Mouse (Mus musculus) embryonic facial prominence, embryonic 13.5 days (tissue): Measurements from ENCODE around the gene Hoxc5. TPM values are rescaled to one million over a fixed set of nuclear protein-coding genes. Genes with fewer than 3 reads are reported as not detected.

ENCODE experiments used
- ATAC-seq: fragments of 200-750 bp; cut with Nextera tagmentation; 2 replicates; pipeline ENCODE4 v1.8.0; 2017; ENCODE audit warnings: low read depth; ENCODE audit not compliant: insufficient number of reproducible peaks, insufficient read depth, low FRiP score, low TSS enrichment
- H3K27ac ChIP-seq: fragments of 300-500 bp; sonication (generic); 2 replicates; pipeline ENCODE4 v1.5.1; 2015; ENCODE audit warnings: moderate library complexity, mild to moderate bottlenecking, inconsistent platforms
- H3K27me3 ChIP-seq: fragments of 300-500 bp; sonication (generic); 2 replicates; pipeline ENCODE4 v1.6.1; 2015; ENCODE audit warnings: mild to moderate bottlenecking, inconsistent platforms
- H3K36me3 ChIP-seq: fragments of 300-500 bp; sonication (generic); 2 replicates; pipeline ENCODE4 v1.6.1; 2015; ENCODE audit warnings: mild to moderate bottlenecking, inconsistent platforms
- H3K4me1 ChIP-seq: fragments of 300-500 bp; sonication (generic); 2 replicates; pipeline ENCODE4 v1.6.1; 2015; ENCODE audit warnings: inconsistent platforms
- H3K4me2 ChIP-seq: fragments of 300-500 bp; sonication (generic); 2 replicates; pipeline ENCODE4 v1.6.1; 2015; ENCODE audit warnings: moderate library complexity, mild to moderate bottlenecking, inconsistent platforms
- H3K4me3 ChIP-seq: fragments of 300-500 bp; sonication (generic); 2 replicates; pipeline ENCODE4 v1.5.1; 2015; ENCODE audit warnings: mild to moderate bottlenecking, inconsistent platforms
- H3K9ac ChIP-seq: fragments of 300-500 bp; sonication (generic); 2 replicates; pipeline ENCODE4 v1.6.1; 2015; ENCODE audit warnings: mild to moderate bottlenecking, inconsistent platforms
- H3K9me3 ChIP-seq: fragments of 300-500 bp; sonication (generic); 2 replicates; pipeline ENCODE4 v1.6.1; 2016; ENCODE audit warnings: inconsistent platforms
- WGBS: fragments of 180-500 bp; shearing (Covaris S2); methylation state at CpG from one replicate; pipeline ENCODE4 v1.1.7; 2015; ENCODE audit warnings: mixed read lengths; 5-methylcytosine and 5-hydroxymethylcytosine counted together
- polyA plus RNA-seq: library from polyadenylated mRNA; unstranded; fragments of >200 nt; fragmentation: Nextera tagmentation; extraction: Ambion mirVana; gene quantifications from 2 replicates; pipeline ENCODE4 v1.2.1, GENCODE M21; 2015

Gene Hoxc5
- polyA plus RNA-seq, 1 experiment from 2014 or later: 1.8 TPM

DNA sequence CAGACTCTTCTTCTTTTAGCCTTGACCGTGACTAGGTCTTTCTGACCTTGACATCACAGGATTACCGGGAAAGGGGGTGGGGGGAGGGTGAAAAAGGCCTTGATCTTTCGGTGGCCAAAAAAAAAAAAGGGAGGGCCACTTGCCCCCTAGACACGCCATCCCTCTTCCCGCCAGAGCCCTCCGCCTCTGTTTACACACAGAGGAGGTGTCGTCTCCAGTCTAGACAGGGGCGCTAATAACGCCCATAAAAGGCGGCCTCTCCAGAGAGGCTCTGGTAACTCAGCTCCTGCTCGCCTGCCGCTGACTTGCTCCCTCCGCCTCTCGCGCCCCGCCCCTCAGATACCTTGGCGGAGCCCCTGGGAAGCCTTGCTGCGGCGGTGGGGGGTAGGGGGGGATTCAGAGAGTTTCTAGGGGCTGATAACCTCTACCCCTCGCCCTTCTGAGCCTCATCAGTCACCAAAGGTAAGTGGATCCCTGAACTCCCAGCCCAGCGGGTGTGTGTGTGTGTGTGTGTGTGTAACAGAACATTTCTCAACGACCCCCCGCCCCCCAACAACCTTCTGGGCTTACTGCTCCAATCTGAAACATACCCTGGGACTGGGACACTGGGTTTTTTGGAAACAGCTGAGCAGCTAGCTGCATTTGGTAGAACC lies 35.4 kb upstream of the Hoxc5 start:
- WGBS: 1% methylated on average over 23 of the region's 23 CpGs
- H3K36me3 ChIP-seq: no peaks in the 10 kb centered on the region
- H3K27ac ChIP-seq: no peak overlapping the region
- H3K9ac ChIP-seq: no peak overlapping the region
- no peak overlapping the region for H3K4me2 ChIP-seq
- no peak for ATAC-seq
- H3K27me3 ChIP-seq: peaks cover 100% of the 10 kb centered on the region
- H3K4me3 ChIP-seq: no peak overlapping the region
- no peaks in the 10 kb centered on the region for H3K9me3 ChIP-seq
- peaks cover 3% of the 10 kb centered on the region; the same call in 1 of the 2 replicates for H3K4me1 ChIP-seq

DNA sequence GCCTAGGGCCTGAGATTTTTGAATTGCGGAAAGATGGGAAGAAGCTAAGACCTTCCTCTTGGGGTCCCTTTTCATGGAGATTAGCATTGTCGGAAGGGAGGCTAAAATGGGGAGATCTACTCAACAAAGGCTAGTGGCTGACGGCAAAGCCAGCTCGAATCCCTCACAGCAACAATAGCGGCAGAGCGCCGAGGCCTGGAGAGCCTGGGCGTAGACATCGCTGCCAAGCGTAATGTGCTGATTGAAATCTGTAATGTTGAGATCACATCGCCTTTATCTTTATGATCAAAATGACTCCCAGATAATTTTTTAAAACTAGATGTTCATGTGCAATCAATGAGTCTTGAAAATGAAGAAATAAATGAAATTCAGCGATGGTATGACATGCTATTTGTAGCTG lies 32.8 kb upstream of the Hoxc5 start:
- H3K27me3 ChIP-seq: peaks cover 100% of the 10 kb centered on the region
- no peaks in the 10 kb centered on the region for H3K36me3 ChIP-seq
- no peak overlapping the region for H3K4me3 ChIP-seq
- no peak overlapping the region for H3K27ac ChIP-seq
- 2% methylated on average over 12 of the region's 12 CpGs for WGBS
- H3K4me1 ChIP-seq: peaks cover 3% of the 10 kb centered on the region; the same call in 1 of the 2 replicates
- ATAC-seq: no peak
- H3K9me3 ChIP-seq: no peaks in the 10 kb centered on the region
- no peak overlapping the region for H3K4me2 ChIP-seq
- no peak overlapping the region for H3K9ac ChIP-seq

DNA sequence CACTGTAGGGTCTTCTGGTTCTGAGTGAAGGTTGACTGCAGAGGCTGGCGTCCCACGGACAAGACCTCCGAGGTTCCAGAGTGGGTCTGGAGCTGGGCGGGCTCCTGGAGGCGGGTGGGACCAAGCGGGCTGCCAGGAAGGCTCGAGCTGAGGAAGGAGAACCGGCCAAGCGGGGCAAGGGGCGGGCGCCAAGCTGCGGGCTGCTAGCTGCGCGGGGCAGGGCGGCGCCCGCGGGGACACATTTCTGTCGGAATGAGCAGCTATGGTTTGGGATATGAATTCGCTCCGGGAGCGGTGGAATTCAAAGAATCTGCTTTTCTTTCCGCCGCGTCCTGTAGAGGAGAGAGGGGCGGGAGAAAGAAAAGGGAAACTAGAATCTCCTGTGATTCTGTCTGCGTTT lies 32.3 kb upstream of the Hoxc5 start:
- Histone ChIP-seq H3K36me3 (no peaks in the 10 kb centered on the region), H3K9me3 (no peaks in the 10 kb centered on the region), H3K4me3 (no peak overlapping the region), H3K27me3 (peaks cover 100% of the 10 kb centered on the region), H3K4me2 (peak overlapping the region; percentile 26; the same call in 1 of the 2 replicates), H3K27ac (no peak overlapping the region), H3K4me1 (peaks cover 3% of the 10 kb centered on the region; the same call in 1 of the 2 replicates), H3K9ac (no peak overlapping the region)
- under 1% methylated on average over 27 of the region's 27 CpGs for WGBS
- ATAC-seq: no peak

DNA sequence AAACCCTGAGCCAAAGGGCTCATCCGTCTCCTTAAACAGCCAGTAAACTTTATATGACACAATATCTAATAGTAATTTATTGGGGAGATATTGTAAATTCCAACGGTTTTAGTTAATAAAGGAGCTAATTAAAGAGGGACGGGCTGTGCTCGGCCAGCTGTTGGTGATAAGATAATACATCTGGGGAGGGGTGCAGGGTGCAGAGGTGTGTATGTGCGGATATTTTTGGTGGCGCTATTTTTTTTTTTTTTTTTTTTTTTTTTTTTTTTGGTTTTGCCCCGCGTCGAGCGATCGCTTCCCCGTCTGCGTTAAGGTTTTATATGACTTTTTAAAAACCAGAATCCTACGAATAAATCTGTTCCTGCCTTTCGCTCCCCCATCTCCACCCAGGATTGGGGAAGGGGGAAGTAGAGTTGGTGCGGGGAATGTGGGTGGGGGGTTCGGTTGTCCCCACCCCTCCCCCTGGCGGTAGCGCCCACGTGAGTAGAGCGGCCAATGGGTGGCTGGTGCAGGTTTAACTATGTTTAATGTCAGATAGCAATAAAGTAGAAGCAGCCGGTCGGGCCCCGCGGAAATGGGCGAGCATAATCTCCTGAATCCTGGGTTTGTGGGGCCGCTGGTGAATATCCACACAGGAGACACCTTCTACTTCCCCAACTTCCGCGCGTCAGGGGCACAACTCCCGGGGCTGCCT lies 30.8 kb upstream of the Hoxc5 start, which contains the start of gene Hoxc12:
TSS of gene Hoxc12 (plus strand) at position 479 of the 694 bp plus-strand sequence.
- no peak within 1 kb of the TSS for H3K4me2 ChIP-seq
- no peak within 1 kb of the TSS for H3K27ac ChIP-seq
- H3K9me3 ChIP-seq: no peaks in the 10 kb centered on the region
- under 1% methylated on average over 31 of the region's 31 CpGs for WGBS
- H3K4me3 ChIP-seq: 0 out of 2 replicates have a peak within 1 kb of the TSS, but pooled peaks have one; percentile 4
- no peak within 1 kb of the TSS for H3K9ac ChIP-seq
- peaks cover 3% of the 10 kb centered on the region; the same call in 1 of the 2 replicates for H3K4me1 ChIP-seq
- H3K27me3 ChIP-seq: peaks cover 100% of the 10 kb centered on the region
- H3K36me3 ChIP-seq: no peaks in the 10 kb centered on the region
- no peak for ATAC-seq

DNA sequence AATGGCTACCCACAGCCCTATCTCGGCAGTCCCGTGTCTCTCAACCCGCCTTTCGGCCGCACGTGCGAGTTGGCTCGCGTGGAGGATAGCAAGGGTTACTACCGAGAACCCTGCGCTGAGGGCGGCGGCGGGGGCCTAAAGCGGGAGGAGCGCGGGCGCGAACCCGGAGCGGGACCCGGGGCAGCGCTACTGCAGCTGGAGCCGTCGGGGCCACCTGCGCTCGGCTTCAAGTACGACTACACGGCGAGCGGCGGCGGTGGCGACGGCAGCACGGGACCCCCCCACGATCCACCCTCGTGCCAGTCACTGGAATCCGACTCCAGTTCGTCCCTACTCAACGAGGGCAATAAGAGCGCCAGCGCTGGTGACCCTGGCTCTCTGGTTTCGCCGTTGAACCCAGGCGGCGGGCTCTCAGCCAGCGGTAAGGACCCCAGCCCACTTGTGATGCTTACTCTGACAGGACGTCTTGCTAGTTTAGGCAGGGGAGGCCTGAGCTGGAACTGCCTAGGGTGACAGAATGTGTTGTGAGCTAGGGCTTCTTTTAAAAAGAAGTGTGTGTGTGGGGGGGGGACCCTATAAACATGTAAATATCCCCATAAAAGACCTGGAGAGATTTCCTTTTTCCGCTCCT lies 30.1 kb upstream of the Hoxc5 start:
- no peak overlapping the region for H3K4me2 ChIP-seq
- H3K27ac ChIP-seq: no peak overlapping the region
- 0 out of 2 replicates have a peak overlapping the region, but pooled peaks have one; percentile 4 for H3K4me3 ChIP-seq
- peaks cover 100% of the 10 kb centered on the region for H3K27me3 ChIP-seq
- WGBS: under 1% methylated on average over 50 of the region's 50 CpGs
- peaks cover 3% of the 10 kb centered on the region; the same call in 1 of the 2 replicates for H3K4me1 ChIP-seq
- no peak for ATAC-seq
- no peak overlapping the region for H3K9ac ChIP-seq
- H3K9me3 ChIP-seq: no peaks in the 10 kb centered on the region
- H3K36me3 ChIP-seq: no peaks in the 10 kb centered on the region

- WGBS: 2% methylated on average over 34 of the region's 34 CpGs
- Histone ChIP-seq H3K36me3 (no peaks in the 10 kb centered on the region), H3K27me3 (peaks cover 100% of the 10 kb centered on the region), H3K27ac (no peak overlapping the region), H3K4me2 (no peak overlapping the region), H3K9ac (no peak overlapping the region), H3K9me3 (no peaks in the 10 kb centered on the region), H3K4me3 (no peak overlapping the region), H3K4me1 (peaks cover 3% of the 10 kb centered on the region; the same call in 1 of the 2 replicates)
- ATAC-seq: no peak
Measured at GRCm38 (mm10) chr15:102939256-102940155, 27.7 kb upstream of the Hoxc5 start.

GRCm38 (mm10) chr15:102942739-102943467 lies 24.3 kb upstream of the Hoxc5 start:
- no peak overlapping the region for H3K4me2 ChIP-seq
- no peaks in the 10 kb centered on the region for H3K36me3 ChIP-seq
- H3K27ac ChIP-seq: no peak overlapping the region
- H3K27me3 ChIP-seq: peaks cover 100% of the 10 kb centered on the region
- no peak overlapping the region; the same call in 1 of the 2 replicates for H3K4me3 ChIP-seq
- no peaks in the 10 kb centered on the region for H3K4me1 ChIP-seq
- no peaks in the 10 kb centered on the region for H3K9me3 ChIP-seq
- WGBS: under 1% methylated on average over 50 of the region's 53 CpGs
- ATAC-seq: no peak
- no peak overlapping the region for H3K9ac ChIP-seq

GRCm38 (mm10) chr15:102943468-102943813 lies 23.8 kb upstream of the Hoxc5 start:
- peaks cover 100% of the 10 kb centered on the region for H3K27me3 ChIP-seq
- H3K36me3 ChIP-seq: no peaks in the 10 kb centered on the region
- no peak for ATAC-seq
- WGBS: 4% methylated on average over 5 of the region's 5 CpGs
- H3K27ac ChIP-seq: no peak overlapping the region
- H3K4me2 ChIP-seq: no peak overlapping the region
- H3K9me3 ChIP-seq: no peaks in the 10 kb centered on the region
- no peak overlapping the region for H3K9ac ChIP-seq
- H3K4me3 ChIP-seq: no peak overlapping the region
- no peaks in the 10 kb centered on the region for H3K4me1 ChIP-seq

DNA sequence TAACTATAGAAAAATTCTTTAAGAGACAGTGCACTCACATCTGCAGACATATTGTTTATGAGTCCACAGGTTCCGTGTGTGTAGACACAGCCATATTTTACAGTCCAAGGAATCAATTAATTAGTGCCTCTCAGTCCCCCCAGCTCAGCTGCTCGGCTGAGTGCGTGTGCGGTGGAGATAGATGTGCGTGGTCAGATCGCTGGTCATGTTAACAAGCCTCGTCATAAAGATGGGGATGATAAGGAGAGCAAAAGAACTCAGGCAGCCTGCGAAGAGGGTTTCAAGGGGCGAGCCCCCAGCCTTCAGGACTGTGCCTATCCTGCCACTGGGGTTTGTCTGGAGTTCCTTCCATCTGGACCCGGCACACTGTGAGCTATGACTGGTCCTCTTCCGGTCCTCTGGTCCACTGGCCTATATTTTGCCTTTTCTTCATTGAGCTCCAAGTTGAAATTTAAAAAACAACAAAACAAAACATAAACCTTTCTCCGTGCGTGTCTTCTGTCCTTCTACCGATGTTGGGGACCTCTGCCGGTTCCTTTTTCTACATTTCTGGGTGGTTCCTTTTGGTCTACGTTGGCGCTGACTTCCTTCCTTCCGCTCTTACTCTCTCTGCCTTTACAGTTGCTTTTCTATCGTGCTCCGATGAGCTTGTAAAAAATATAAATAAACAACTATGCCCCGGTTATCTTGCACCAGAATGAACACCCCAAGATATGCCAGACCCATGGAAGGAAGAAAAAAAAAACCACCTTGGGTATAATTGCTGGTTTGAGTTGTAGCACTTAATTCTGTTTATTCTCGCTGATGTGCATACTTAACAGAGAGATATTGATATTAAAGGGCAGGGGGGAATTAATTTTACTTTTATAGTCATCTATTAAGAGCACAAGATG lies 21.8 kb upstream of the Hoxc5 start:
- no peak overlapping the region for H3K4me2 ChIP-seq
- H3K9ac ChIP-seq: no peak overlapping the region
- H3K4me1 ChIP-seq: no peaks in the 10 kb centered on the region
- H3K27ac ChIP-seq: no peak overlapping the region
- H3K27me3 ChIP-seq: peaks cover 100% of the 10 kb centered on the region
- ATAC-seq: no peak
- 9% methylated on average over 22 of the region's 22 CpGs for WGBS
- H3K4me3 ChIP-seq: no peak overlapping the region
- H3K36me3 ChIP-seq: no peaks in the 10 kb centered on the region
- no peaks in the 10 kb centered on the region for H3K9me3 ChIP-seq

GRCm38 (mm10) chr15:102947276-102947675 lies 20.0 kb upstream of the Hoxc5 start:
- Histone ChIP-seq H3K4me1 (no peaks in the 10 kb centered on the region), H3K4me2 (no peak overlapping the region), H3K9ac (no peak overlapping the region)

More at GRCm38 (mm10) chr15:102947276-102947675, 20.0 kb upstream of the Hoxc5 start:
- 4% methylated on average over 9 of the region's 9 CpGs for WGBS
- Histone ChIP-seq H3K27ac (no peak overlapping the region), H3K4me3 (no peak overlapping the region), H3K36me3 (no peaks in the 10 kb centered on the region), H3K9me3 (no peaks in the 10 kb centered on the region), H3K27me3 (peaks cover 100% of the 10 kb centered on the region)
- no peak for ATAC-seq
